Mouse (Mus musculus) spleen, adult 2 months (tissue): ENCODE measurements around the gene AI413582. TPM values are rescaled to one million over a fixed set of nuclear protein-coding genes. Genes with fewer than 3 reads are reported as not detected.

Experiments
- DNase-seq, 2 experiments: peaks; one replicate each; pipeline versions ENCODE4 v3.0.0 to v3.0.0-alpha.2; 2012 to 2021; ENCODE audit warnings: low spot score in 2 of 2, low read depth in 1 of 2
- H3K27ac ChIP-seq: fragments of 200-500 bp; 2 replicates; pipeline ENCODE4 v1.5.1; 2012; ENCODE audit warnings: low read length, inconsistent platforms; ENCODE audit not compliant: insufficient read depth
- H3K27me3 ChIP-seq: fragments of 200-500 bp; 2 replicates; pipeline ENCODE4 v1.6.1; 2012; ENCODE audit warnings: mild to moderate bottlenecking, moderate library complexity, low read length, inconsistent platforms; ENCODE audit not compliant: control insufficient read depth, insufficient read depth
- H3K36me3 ChIP-seq: fragments of 200-500 bp; 2 replicates; pipeline ENCODE4 v1.6.1; 2012; ENCODE audit warnings: mild to moderate bottlenecking, low read length, inconsistent platforms; ENCODE audit not compliant: control insufficient read depth, insufficient read depth
- H3K4me1 ChIP-seq: fragments of 200-500 bp; 2 replicates; pipeline ENCODE4 v1.6.1; 2011; ENCODE audit warnings: inconsistent platforms; ENCODE audit not compliant: control insufficient read depth, insufficient read depth, insufficient read length
- H3K4me3 ChIP-seq: fragments of 200-500 bp; 2 replicates; pipeline ENCODE4 v1.5.1; 2011; ENCODE audit warnings: mild to moderate bottlenecking, inconsistent platforms; ENCODE audit not compliant: insufficient read depth, insufficient read length; ENCODE audit errors: extremely low read depth
- CTCF ChIP-seq: fragments of 200-500 bp; IDR thresholded peaks from 2 replicates; pipeline ENCODE4 v1.5.1; 2011; ENCODE audit warnings: mild to moderate bottlenecking, inconsistent platforms; ENCODE audit not compliant: insufficient read depth, insufficient read length, insufficient replicate concordance; ENCODE audit errors: extremely low read depth
- POLR2A ChIP-seq: fragments of 200-500 bp; IDR thresholded peaks from 2 replicates; pipeline ENCODE4 v1.6.1; 2011; ENCODE audit warnings: low read depth, low read length, inconsistent platforms
- whole genome bisulfite sequencing: fragments of 180-500 bp; shearing (Covaris S2); methylation state at CpG from one replicate; pipeline ENCODE4 v1.1.7; 2018; 5-methylcytosine and 5-hydroxymethylcytosine counted together
- polyA plus RNA-seq: library from polyadenylated mRNA; depleted of rRNA; stranded (reverse); fragments of >200 nt; gene quantifications from 2 replicates; pipeline ENCODE4 v1.2.3, GENCODE M21; 2012

The AI413582 gene
- polyA plus RNA-seq, 1 experiment: 89.9 TPM

GRCm38 (mm10) chr17:27533354-27533753 lies 32.2 kb downstream of the AI413582 start:
- TF ChIP-seq POLR2A: no peak
- 89% methylated on average over 3 of the region's 3 CpGs for whole genome bisulfite sequencing
- no peak overlapping the region for H3K4me3 ChIP-seq
- no peaks in the 10 kb centered on the region for H3K4me1 ChIP-seq
- H3K36me3 ChIP-seq: no peaks in the 10 kb centered on the region
- no peaks in the 10 kb centered on the region for H3K27me3 ChIP-seq
- H3K27ac ChIP-seq: no peak overlapping the region
- no peak for DNase-seq

GRCm38 (mm10) chr17:27532095-27532494 lies 33.5 kb downstream of the AI413582 start:
- DNase-seq: no peak
- no peak overlapping the region for H3K4me3 ChIP-seq
- no peaks in the 10 kb centered on the region for H3K27me3 ChIP-seq
- WGBS: 66% methylated on average over 8 of the region's 8 CpGs
- H3K4me1 ChIP-seq: peaks cover 3% of the 10 kb centered on the region; the same call in 1 of the 2 replicates
- H3K27ac ChIP-seq: no peak overlapping the region
- no peaks in the 10 kb centered on the region for H3K36me3 ChIP-seq
- TF ChIP-seq POLR2A (no peak), CTCF (no peak)

- no peak for DNase-seq
- H3K36me3 ChIP-seq: no peaks in the 10 kb centered on the region
- WGBS: 82% methylated on average over 5 of the region's 5 CpGs
- no peaks in the 10 kb centered on the region for H3K27me3 ChIP-seq
- H3K4me3 ChIP-seq: no peak overlapping the region
- H3K4me1 ChIP-seq: peaks cover 4% of the 10 kb centered on the region; the same call in 1 of the 2 replicates
- no peak for TF ChIP-seq POLR2A
- TF ChIP-seq CTCF: no peak
- no peak overlapping the region for H3K27ac ChIP-seq
Observed at GRCm38 (mm10) chr17:27528767-27529166, 36.8 kb downstream of the AI413582 start.

- H3K27me3 ChIP-seq: no peaks in the 10 kb centered on the region
- 62% methylated on average over 8 of the region's 8 CpGs for WGBS
- H3K27ac ChIP-seq: no peak overlapping the region
Observed at GRCm38 (mm10) chr17:27528030-27528429, 37.5 kb downstream of the AI413582 start.

GRCm38 (mm10) chr17:27527188-27527587 lies 38.4 kb downstream of the AI413582 start:
- H3K27me3 ChIP-seq: no peaks in the 10 kb centered on the region
- H3K36me3 ChIP-seq: no peaks in the 10 kb centered on the region
- peaks cover 4% of the 10 kb centered on the region; the same call in 1 of the 2 replicates for H3K4me1 ChIP-seq
- DNase-seq: peak in 1 of 2 experiments; percentile 21
- no peak overlapping the region for H3K27ac ChIP-seq
- TF ChIP-seq CTCF (no peak), POLR2A (no peak; the same call in 1 of the 2 replicates)
- 22% methylated on average over 6 of the region's 6 CpGs for WGBS
- no peak overlapping the region for H3K4me3 ChIP-seq

More at GRCm38 (mm10) chr17:27528030-27528429, 37.5 kb downstream of the AI413582 start:
- Histone ChIP-seq H3K36me3 (no peaks in the 10 kb centered on the region), H3K4me1 (peaks cover 4% of the 10 kb centered on the region; the same call in 1 of the 2 replicates), H3K4me3 (no peak overlapping the region)
- no peak for TF ChIP-seq CTCF
- no peak for TF ChIP-seq POLR2A
- no peak for DNase-seq

- Histone ChIP-seq H3K4me3 (no peak overlapping the region), H3K36me3 (no peaks in the 10 kb centered on the region), H3K27ac (no peak overlapping the region), H3K27me3 (0 out of 2 replicates have a peak, but pooled peaks cover 4% of the 10 kb centered on the region), H3K4me1 (peaks cover 4% of the 10 kb centered on the region; the same call in 1 of the 2 replicates)
- TF ChIP-seq POLR2A (no peak), CTCF (no peak)
- no peak for DNase-seq
- WGBS: 87% methylated on average over 7 of the region's 7 CpGs
Observed at GRCm38 (mm10) chr17:27523121-27523520, 42.4 kb downstream of the AI413582 start.

- Histone ChIP-seq H3K4me3 (no peak within 1 kb of the TSS), H3K27me3 (0 out of 2 replicates have a peak, but pooled peaks cover 4% of the 10 kb centered on the region), H3K4me1 (no peaks in the 10 kb centered on the region), H3K27ac (no peak within 1 kb of the TSS), H3K36me3 (no peaks in the 10 kb centered on the region)
- 81% methylated on average over 5 of the region's 5 CpGs for WGBS
- TF ChIP-seq POLR2A (no peak), CTCF (no peak)
- DNase-seq: no peak
Observed at GRCm38 (mm10) chr17:27521303-27521702, 44.3 kb downstream of the AI413582 start, which contains the start of gene Grm4. TSS of gene Grm4 (minus strand) at chr17:27521403.
